25 mouse cellular contexts compared by ENCODE assay signal in genomic region chr1:56346638-56347037, GRCm38 (mm10).
DNase-seq lines count a peak whose midpoint lies in the region; ATAC-seq and TF ChIP-seq lines count a peak whose summit lies in the region.
"Had no signal": no experiment of that assay in that cellular context is flagged by ENCODE, and none has a peak within 500 bp of the region (broad histone marks: within the 10 kb centered on the region; RNA-seq: fewer than 3 reads in every experiment).

No protein-coding gene starts in this region.

- no peak overlapping the region for H3K27ac ChIP-seq in kidney, adult 2 months (ENCODE audit: insufficient read depth, low read depth, low read length)
- H3K27ac ChIP-seq in kidney, embryonic 16.5 days (ENCODE audit: low read length) = no peak overlapping the region
- 0 out of 2 replicates have a peak overlapping the region, but pooled peaks have one; percentile 21 for H3K27ac ChIP-seq in lung, embryonic 16.5 days (ENCODE audit: low read length)
- H3K27ac ChIP-seq: forebrain, embryonic 10.5 days; forebrain, embryonic 13.5 days; heart, adult 2 months; heart, embryonic 10.5 days; heart, embryonic 13.5 days; hindbrain, embryonic 14.5 days; hindbrain, postnatal 0 days had no signal

- H3K4me1 ChIP-seq in kidney, adult 2 months (ENCODE audit: control insufficient read depth, insufficient read depth, low read length) = no peaks in the 10 kb centered on the region; the same call in 1 of the 2 replicates
- no peaks in the 10 kb centered on the region for H3K4me1 ChIP-seq in kidney, embryonic 16.5 days (ENCODE audit: insufficient read depth, low read length)
- no peaks in the 10 kb centered on the region for H3K4me1 ChIP-seq in lung, embryonic 16.5 days (replicated peaks; ENCODE audit: control insufficient read depth, insufficient read depth, low read length)
- H3K4me1 ChIP-seq: forebrain, embryonic 10.5 days; forebrain, embryonic 13.5 days; heart, embryonic 10.5 days; heart, embryonic 13.5 days had no signal

- no peak overlapping the region for H3K4me3 ChIP-seq in kidney, adult 2 months (ENCODE audit: insufficient read depth, low read depth, low read length)
- H3K4me3 ChIP-seq in kidney, embryonic 16.5 days (ENCODE audit: low read length) = no peak overlapping the region
- no peak overlapping the region for H3K4me3 ChIP-seq in lung, embryonic 16.5 days (ENCODE audit: low read length)
- H3K4me3 ChIP-seq: forebrain, embryonic 10.5 days; forebrain, embryonic 13.5 days; heart, adult 2 months; heart, embryonic 10.5 days; heart, embryonic 13.5 days had no signal

- H3K9ac ChIP-seq in kidney, embryonic 16.5 days (replicated peaks; ENCODE audit: low read length) = no peak overlapping the region
- no peak overlapping the region for H3K9ac ChIP-seq in lung, embryonic 16.5 days (ENCODE audit: low read length)
- H3K9ac ChIP-seq: forebrain, embryonic 13.5 days; heart, embryonic 13.5 days; hindbrain, embryonic 14.5 days had no signal

- H3K36me3 ChIP-seq in kidney, adult 2 months (ENCODE audit: control insufficient read depth, insufficient read depth, low read length) = no peaks in the 10 kb centered on the region
- H3K36me3 ChIP-seq in kidney, embryonic 16.5 days (ENCODE audit: insufficient read depth, low read length) = no peaks in the 10 kb centered on the region
- H3K36me3 ChIP-seq in lung, embryonic 16.5 days (ENCODE audit: control insufficient read depth, insufficient read depth, low read length) = no peaks in the 10 kb centered on the region
- H3K36me3 ChIP-seq: forebrain, embryonic 10.5 days; heart, embryonic 10.5 days; heart, embryonic 13.5 days had no signal

- DNase-seq in kidney, adult 2 months = peak; percentile 3
- DNase-seq in lung, adult 18-20 months = no peak
- peak; percentile 5 for DNase-seq in NIH3T3 (ENCODE audit: low read depth)
- DNase-seq in thymus, adult 18-20 months = no peak
- DNase-seq: adrenal gland, adult 2 months; adrenal gland, postnatal 36 days; cerebellum, adult 18-20 months; cerebellum, adult 9-10 months; cerebellum, postnatal 14 days; gastrocnemius, postnatal 10 days; gastrocnemius, postnatal 36 days; heart, adult 2 months; heart, postnatal 14 days; heart, postnatal 4 days had no signal

- no peaks in the 10 kb centered on the region for H3K27me3 ChIP-seq in kidney, adult 2 months (replicated peaks; ENCODE audit: control insufficient read depth, insufficient read depth, low read length)
- no peaks in the 10 kb centered on the region for H3K27me3 ChIP-seq in kidney, embryonic 16.5 days (ENCODE audit: insufficient read depth, low read length)
- H3K27me3 ChIP-seq in lung, embryonic 16.5 days (ENCODE audit: control insufficient read depth, insufficient read depth, low read depth, low read length) = no peaks in the 10 kb centered on the region
- H3K27me3 ChIP-seq: forebrain, embryonic 13.5 days; heart, embryonic 13.5 days had no signal

- no peak for TF ChIP-seq CTCF in kidney, adult 2 months (conservative IDR thresholded peaks at IDR 0.05; ENCODE audit: insufficient read depth, insufficient read length, low read depth, low read length)

- no peak for ATAC-seq in kidney, embryonic 16.5 days (ENCODE audit: low FRiP score, low TSS enrichment)
- peak; percentile 71; the same call in 1 of the 2 replicates for ATAC-seq in lung, embryonic 16.5 days (ENCODE audit: low read depth)
- ATAC-seq: activated CD4-positive, CD25-positive, alpha-beta regulatory T cell, adult 4 months; CD4-positive, CD25-positive, alpha-beta regulatory T cell, adult 4 months; forebrain, embryonic 13.5 days; forebrain, embryonic 16.5 days; hindbrain, postnatal 0 days had no signal

- WGBS in kidney, adult 2 months = 50% methylated on average over 4 of the region's 4 CpGs
- 74% methylated on average over 4 of the region's 4 CpGs for WGBS in kidney, embryonic 16.5 days
- 47% methylated on average over 4 of the region's 4 CpGs for WGBS in lung, embryonic 16.5 days

- TF ChIP-seq POLR2A in kidney, adult 2 months (IDR thresholded peaks at IDR 0.05; ENCODE audit: low read depth, low read length) = no peak

- no peaks in the 10 kb centered on the region for H3K9me3 ChIP-seq in kidney, embryonic 16.5 days (ENCODE audit: low read length)
- no peaks in the 10 kb centered on the region for H3K9me3 ChIP-seq in lung, embryonic 16.5 days (ENCODE audit: control insufficient read depth, low read length)
- H3K9me3 ChIP-seq: forebrain, embryonic 10.5 days; forebrain, embryonic 13.5 days; heart, embryonic 10.5 days; heart, embryonic 13.5 days had no signal

- H3K4me2 ChIP-seq in kidney, embryonic 16.5 days (replicated peaks; ENCODE audit: low read depth, low read length) = no peak overlapping the region
- H3K4me2 ChIP-seq in lung, embryonic 16.5 days (ENCODE audit: low read depth, low read length) = no peak overlapping the region
- H3K4me2 ChIP-seq: forebrain, embryonic 13.5 days; heart, embryonic 13.5 days; hindbrain, embryonic 14.5 days had no signal

Comparison
In these comparisons a context has a peak if more than half of its experiments do, and no peak if none do; other contexts are left out.
1. DNase-seq: peak in kidney, adult 2 months (single experiment) and NIH3T3 (single experiment); none in lung, adult 18-20 months (0 of 2) and thymus, adult 18-20 months (0 of 2).